Mouse (Mus musculus) kidney, postnatal 0 days (tissue): ENCODE measurements around the gene Gtf2a1. TPM values are rescaled to one million over a fixed set of nuclear protein-coding genes. Genes with fewer than 3 reads are reported as not detected.

Experiments used
- ATAC-seq: fragments of 200-750 bp; cut with Nextera tagmentation; replicated peaks from 2 replicates; pipeline ENCODE4 v1.8.0; 2017; ENCODE audit warnings: low read depth, moderate number of reproducible peaks, moderate TSS enrichment, moderate library complexity; ENCODE audit not compliant: low FRiP score
- DNase-seq: peaks from one replicate; pipeline ENCODE4 v3.0.0-alpha.2; 2016; ENCODE audit warnings: low spot score
- H3K27ac ChIP-seq: fragments of 300-500 bp; sonication (generic); 2 replicates; pipeline ENCODE4 v1.5.1; 2014; ENCODE audit warnings: mild to moderate bottlenecking
- H3K27me3 ChIP-seq: fragments of 300-500 bp; sonication (generic); 2 replicates; pipeline ENCODE4 v1.6.1; 2014; ENCODE audit warnings: low read length, mixed read lengths; ENCODE audit not compliant: insufficient read depth
- H3K36me3 ChIP-seq: fragments of 300-500 bp; sonication (generic); 2 replicates; pipeline ENCODE4 v1.6.1; 2014; ENCODE audit warnings: low read length, mixed read lengths; ENCODE audit not compliant: insufficient read depth
- H3K4me1 ChIP-seq: fragments of 300-500 bp; sonication (generic); replicated peaks from 2 replicates; pipeline ENCODE4 v1.6.1; 2014; ENCODE audit warnings: antibody characterized with exemption, low read length, mixed read lengths; ENCODE audit not compliant: insufficient read depth
- H3K4me2 ChIP-seq: fragments of 300-500 bp; sonication (generic); 2 replicates; pipeline ENCODE4 v1.6.1; 2014; ENCODE audit warnings: mild to moderate bottlenecking, low read length, moderate library complexity, mixed read lengths
- H3K4me3 ChIP-seq: fragments of 300-500 bp; sonication (generic); replicated peaks from 2 replicates; pipeline ENCODE4 v1.5.1; 2014; ENCODE audit warnings: low read depth, low read length
- H3K9ac ChIP-seq: fragments of 300-500 bp; sonication (generic); 2 replicates; pipeline ENCODE4 v1.6.1; 2014; ENCODE audit warnings: low read depth, low read length
- H3K9me3 ChIP-seq: fragments of 300-500 bp; sonication (generic); replicated peaks from 2 replicates; pipeline ENCODE4 v1.6.1; 2016; ENCODE audit warnings: low read length, inconsistent platforms, mixed read lengths
- CTCF ChIP-seq: IDR thresholded peaks from 2 replicates; pipeline ENCODE4 v1.5.1; 2016; ENCODE audit warnings: antibody characterized with exemption, low read depth, mild to moderate bottlenecking, moderate library complexity
- WGBS: fragments of 180-500 bp; shearing (Covaris S2); extraction: QIAGEN DNeasy Blood & Tissue Kit; methylation state at CpG from one replicate; pipeline ENCODE4 v1.1.7; 2014; 5-methylcytosine and 5-hydroxymethylcytosine counted together
- polyA plus RNA-seq: library from polyadenylated mRNA; unstranded; fragments of >200 nt; fragmentation: Nextera tagmentation; extraction: Ambion mirVana; gene quantifications from 2 replicates; pipeline ENCODE4 v1.2.1, GENCODE M21; 2015

Gtf2a1 gene
- 29.5 and 34.2 TPM in 2 replicates for polyA plus RNA-seq

DNA sequence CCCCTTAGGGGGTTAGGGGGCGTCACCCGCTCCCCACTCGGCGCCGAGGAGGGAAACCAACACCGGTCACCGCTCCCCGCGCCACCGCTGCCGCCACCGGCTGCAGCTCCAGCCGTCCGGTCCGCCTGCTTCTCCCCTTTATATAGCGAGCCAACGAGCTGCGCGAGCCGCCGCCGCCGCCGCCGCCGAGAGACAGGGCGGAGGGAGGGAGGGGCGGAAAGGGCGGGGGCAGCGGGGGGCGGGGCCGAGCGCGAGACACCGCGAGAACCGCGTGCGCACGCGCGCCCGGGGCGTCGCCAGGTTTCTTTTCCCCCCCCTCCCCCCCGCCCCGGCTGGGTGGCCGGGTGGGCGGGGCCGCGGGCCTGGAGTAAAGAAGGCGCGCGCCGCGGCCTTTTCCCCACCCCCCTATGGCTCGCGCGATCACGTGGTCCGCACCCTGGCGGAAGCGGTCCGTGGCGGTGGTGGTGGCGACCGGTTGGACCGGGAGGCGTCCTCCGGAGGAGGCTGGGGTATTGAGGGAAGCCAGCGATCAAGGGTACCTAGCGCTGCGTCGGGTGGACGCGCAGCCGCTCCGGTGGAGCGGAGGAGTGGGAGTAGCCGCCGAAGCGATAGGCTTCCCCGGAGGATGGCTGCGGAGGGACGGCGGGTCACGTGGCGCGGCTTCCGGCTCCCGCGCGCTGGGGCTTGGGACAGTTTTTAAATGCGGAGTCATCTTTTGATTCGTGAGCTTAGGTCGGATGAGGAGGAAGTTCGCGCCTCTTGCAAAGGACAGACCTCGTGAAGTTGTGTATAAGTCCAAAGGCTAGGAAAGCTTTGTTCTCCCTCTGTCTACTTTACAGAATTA lies at the start of gene Gtf2a1:
TSS of gene Gtf2a1 (minus strand) at position 641 of the 844 bp plus-strand sequence.
- Histone ChIP-seq H3K27ac (peak within 1 kb of the TSS; percentile 100), H3K9me3 (no peaks in the 10 kb centered on the region), H3K4me1 (peaks cover 12% of the 10 kb centered on the region), H3K9ac (peak within 1 kb of the TSS; percentile 100), H3K4me3 (peak within 1 kb of the TSS; percentile 96), H3K36me3 (no peaks in the 10 kb centered on the region), H3K4me2 (peak within 1 kb of the TSS; percentile 66), H3K27me3 (no peaks in the 10 kb centered on the region)
- no peak for TF ChIP-seq CTCF
- WGBS: under 1% methylated on average over 63 of the region's 99 CpGs
- peak; percentile 96 for DNase-seq
- ATAC-seq: peak; percentile 89

DNA sequence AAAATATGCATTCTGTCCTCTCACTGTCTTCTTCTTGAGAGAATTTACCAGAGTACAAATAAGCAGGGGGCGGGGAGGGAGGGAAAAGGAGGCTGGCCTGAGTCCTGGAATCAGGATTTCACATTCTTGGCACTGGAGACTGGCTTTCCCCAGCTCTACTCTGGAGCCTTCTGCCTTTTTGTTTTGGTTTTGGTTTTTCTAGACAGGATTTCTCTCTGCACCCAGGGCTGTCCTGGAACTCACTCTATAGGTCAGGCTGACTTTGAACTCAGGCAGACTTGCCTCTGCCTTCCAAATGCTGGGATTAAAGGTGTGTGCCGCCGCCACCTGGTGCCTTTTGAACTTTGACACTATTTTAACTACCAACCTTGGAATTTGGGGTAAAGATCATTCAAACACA lies 48.1 kb upstream of the Gtf2a1 start:
- H3K4me2 ChIP-seq: no peak overlapping the region
- peak; percentile 55 for DNase-seq
- H3K27me3 ChIP-seq: no peaks in the 10 kb centered on the region
- no peak for TF ChIP-seq CTCF
- no peak for ATAC-seq
- WGBS: 66% methylated on average over 3 of the region's 3 CpGs
- no peaks in the 10 kb centered on the region for H3K9me3 ChIP-seq
- H3K36me3 ChIP-seq: no peaks in the 10 kb centered on the region
- H3K4me3 ChIP-seq: no peak overlapping the region
- peaks cover 3% of the 10 kb centered on the region; the same call in 1 of the 2 replicates for H3K4me1 ChIP-seq
- no peak overlapping the region for H3K27ac ChIP-seq
- no peak overlapping the region for H3K9ac ChIP-seq

DNA sequence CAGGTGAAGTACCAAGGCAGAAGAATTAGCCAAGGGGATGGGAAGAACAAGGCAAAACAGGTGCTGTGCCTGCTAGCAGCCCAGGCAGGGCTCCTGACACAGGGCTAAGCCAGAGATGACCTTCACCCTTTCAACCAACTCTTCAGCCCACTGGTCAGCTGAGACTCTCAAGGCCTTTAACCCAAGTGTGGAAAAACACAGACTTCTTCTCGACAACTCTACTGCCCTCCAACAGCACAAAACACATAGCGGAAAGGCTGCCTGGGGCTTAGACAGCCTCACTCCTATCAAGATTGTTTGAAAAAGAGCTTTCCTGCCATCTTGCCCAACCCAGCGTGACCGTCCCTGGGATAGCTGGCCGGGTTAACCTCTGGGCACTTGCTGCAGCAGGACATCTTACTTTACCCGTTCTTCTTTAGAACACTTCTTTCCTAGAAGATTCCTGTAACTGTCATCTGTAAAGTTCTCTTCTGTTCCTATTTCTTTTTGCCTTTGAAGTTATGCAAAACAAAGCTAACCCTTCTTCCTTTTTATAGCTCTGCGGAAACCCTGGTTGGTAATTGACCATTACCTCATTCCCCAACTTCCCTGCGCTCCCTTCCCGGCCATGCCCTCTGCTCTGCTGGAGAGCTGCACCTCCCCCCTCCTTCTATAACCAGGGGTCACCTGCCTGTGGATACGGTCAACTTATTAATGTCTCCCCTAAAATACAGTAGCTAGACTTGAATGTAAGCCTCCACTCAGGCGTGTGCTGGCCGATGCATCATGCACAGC lies 47.0 kb upstream of the Gtf2a1 start:
- DNase-seq (peak; percentile 29), ATAC-seq (0 out of 2 replicates have a peak, but pooled peaks have one; percentile 33)
- 32% methylated on average over 12 of the region's 12 CpGs for WGBS
- H3K4me2 ChIP-seq: no peak overlapping the region
- peak overlapping the region; percentile 47; the same call in 1 of the 2 replicates for H3K27ac ChIP-seq
- H3K4me1 ChIP-seq: peaks cover 3% of the 10 kb centered on the region; the same call in 1 of the 2 replicates
- H3K27me3 ChIP-seq: no peaks in the 10 kb centered on the region
- no peak overlapping the region for H3K9ac ChIP-seq
- H3K4me3 ChIP-seq: no peak overlapping the region
- TF ChIP-seq CTCF: no peak
- H3K36me3 ChIP-seq: no peaks in the 10 kb centered on the region
- H3K9me3 ChIP-seq: no peaks in the 10 kb centered on the region

DNA sequence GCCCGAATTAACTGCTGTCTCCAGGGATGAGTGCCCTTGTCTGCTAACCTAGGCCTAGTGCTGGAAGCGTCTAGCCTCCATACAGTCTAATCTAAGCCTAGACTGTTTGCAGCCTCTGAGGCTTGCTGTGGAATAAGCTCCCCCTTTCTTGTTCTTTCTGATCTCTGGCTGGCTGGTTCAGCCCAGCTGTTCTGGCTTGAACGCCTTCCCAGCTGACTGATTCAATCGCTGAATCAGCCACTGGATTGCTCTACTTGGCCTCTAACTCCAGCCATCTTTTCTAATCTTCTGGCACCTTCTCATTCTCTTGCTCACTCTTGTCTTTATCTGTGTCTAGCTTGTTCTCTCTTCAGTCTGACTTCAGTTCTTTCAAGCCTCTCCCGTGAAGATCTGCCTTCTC lies 36.2 kb upstream of the Gtf2a1 start:
- Histone ChIP-seq H3K27me3 (no peaks in the 10 kb centered on the region), H3K9ac (no peak overlapping the region), H3K4me1 (no peaks in the 10 kb centered on the region), H3K4me2 (no peak overlapping the region), H3K27ac (no peak overlapping the region), H3K9me3 (no peaks in the 10 kb centered on the region), H3K36me3 (no peaks in the 10 kb centered on the region), H3K4me3 (no peak overlapping the region)
- no peak for DNase-seq
- WGBS: 81% methylated on average over 5 of the region's 5 CpGs
- ATAC-seq: no peak
- TF ChIP-seq CTCF: no peak

DNA sequence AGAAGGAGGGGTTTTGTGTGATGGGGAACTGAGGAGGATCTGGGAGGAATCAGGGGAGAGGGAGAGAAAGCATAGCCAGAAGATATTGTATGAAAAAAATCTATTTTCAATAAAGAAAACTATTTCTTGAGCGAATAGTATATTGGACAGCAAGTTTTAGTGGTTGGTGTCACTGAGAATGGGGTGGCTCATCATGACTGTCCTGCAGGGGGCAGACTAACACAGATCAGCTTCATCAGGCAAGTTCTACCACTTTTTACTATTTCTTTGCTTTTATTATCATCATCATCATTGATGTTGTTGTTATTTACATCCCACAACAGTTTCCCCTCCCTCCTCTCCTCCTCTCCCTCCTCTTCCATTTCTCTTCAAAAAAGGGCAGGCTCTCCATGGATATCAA lies 34.7 kb upstream of the Gtf2a1 start:
- DNase-seq (no peak), ATAC-seq (no peak)
- TF ChIP-seq CTCF: peak; percentile 69
- Histone ChIP-seq H3K4me1 (no peaks in the 10 kb centered on the region), H3K4me3 (no peak overlapping the region), H3K27ac (no peak overlapping the region), H3K36me3 (no peaks in the 10 kb centered on the region), H3K27me3 (no peaks in the 10 kb centered on the region), H3K9ac (no peak overlapping the region), H3K4me2 (no peak overlapping the region), H3K9me3 (no peaks in the 10 kb centered on the region)
- WGBS: 87% methylated on average over 1 of the region's 1 CpGs

DNA sequence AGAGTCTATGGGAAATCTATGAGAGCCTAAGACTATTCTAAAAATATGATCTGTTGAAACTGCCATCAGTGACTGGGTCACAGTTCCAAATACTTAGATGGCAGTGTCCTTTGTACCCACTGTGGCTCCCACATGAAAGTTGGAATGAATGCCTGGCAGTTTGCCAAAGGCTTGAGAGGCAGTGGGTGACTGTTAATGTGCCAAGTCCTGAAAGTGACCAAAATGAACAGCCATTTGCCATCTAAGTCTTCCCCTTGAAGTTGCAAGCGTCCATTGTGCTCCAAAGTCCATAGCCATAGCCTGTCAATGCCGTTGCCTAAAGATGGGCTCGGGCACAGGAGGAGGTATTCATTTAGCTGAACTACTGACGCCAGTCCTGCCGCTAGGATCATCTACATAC lies 19.1 kb upstream of the Gtf2a1 start:
- 90% methylated on average over 5 of the region's 5 CpGs for WGBS
- no peak for TF ChIP-seq CTCF
- Histone ChIP-seq H3K4me1 (no peaks in the 10 kb centered on the region), H3K36me3 (no peaks in the 10 kb centered on the region), H3K27ac (no peak overlapping the region), H3K4me2 (no peak overlapping the region), H3K9ac (no peak overlapping the region), H3K4me3 (no peak overlapping the region), H3K9me3 (no peaks in the 10 kb centered on the region), H3K27me3 (no peaks in the 10 kb centered on the region)
- no peak for DNase-seq
- no peak for ATAC-seq
